Mouse (Mus musculus) gastrocnemius, postnatal 25 days (tissue): ENCODE data around the gene Slit1. TPM values are rescaled to one million over a fixed set of nuclear protein-coding genes. Genes with fewer than 3 reads are reported as not detected.

Source experiments
- DNase-seq: peaks from one replicate; pipeline ENCODE4 v3.0.0; 2022
- total RNA-seq, 2 experiments: library from RNA; stranded (reverse); gene quantifications; 1 replicate in 1 of 2; 2 replicates in 1 of 2; pipeline ENCODE4 v1.2.3; 2021

Slit1 gene
- total RNA-seq, 2 experiments from 2014 or later = 0.59 to 0.79 TPM

DNA sequence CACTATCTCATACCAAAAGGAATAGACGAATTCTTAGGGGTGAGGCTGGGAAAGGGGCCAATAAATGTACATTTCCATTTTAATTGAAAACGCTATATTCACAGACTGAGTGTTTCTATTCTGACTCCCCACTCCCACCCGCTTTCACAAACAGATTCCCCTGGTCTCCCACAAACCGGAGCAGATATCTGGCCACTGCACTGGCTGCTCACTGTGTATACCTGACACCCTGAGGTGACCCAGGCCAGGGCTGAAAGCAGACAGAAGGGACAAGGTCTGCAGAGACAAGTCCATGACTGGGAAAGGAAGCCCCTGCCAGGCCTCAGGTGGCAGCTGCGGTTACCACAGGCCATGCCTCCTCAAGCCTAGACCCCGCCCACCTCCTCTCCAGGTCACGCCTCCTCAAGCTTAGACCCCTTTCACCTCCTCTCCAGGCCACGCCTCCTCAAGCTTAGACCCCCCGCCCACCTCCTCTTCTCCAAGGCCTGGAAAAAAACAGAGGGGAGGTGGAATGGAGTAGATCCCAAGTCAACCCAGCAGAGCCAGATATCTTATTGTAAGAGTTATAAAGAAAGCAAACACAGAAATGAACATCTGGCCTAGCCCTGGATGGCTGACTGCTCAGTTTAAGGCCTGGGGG lies 18.5 kb downstream of the Slit1 start:
- DNase-seq = no peak

DNA sequence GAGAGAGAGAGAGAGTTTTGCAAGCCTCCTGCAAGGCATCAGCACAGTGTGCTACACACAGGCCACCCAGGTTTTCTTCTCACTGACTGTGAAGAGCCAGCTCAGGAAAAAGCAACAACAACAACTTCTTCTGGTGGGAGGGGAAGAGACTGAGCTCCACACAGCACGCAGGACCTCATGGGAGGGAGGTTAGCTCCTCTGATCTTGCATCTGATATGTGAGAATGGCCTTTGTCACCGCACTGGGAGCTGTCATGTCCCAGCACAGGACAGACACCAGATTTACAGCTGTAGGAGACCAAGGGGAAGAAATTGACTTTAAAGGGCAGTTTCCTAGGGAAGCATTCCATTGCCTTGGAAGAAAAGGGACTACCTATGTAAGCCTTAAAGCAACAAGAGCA lies 20.1 kb downstream of the Slit1 start:
- DNase-seq = no peak

DNA sequence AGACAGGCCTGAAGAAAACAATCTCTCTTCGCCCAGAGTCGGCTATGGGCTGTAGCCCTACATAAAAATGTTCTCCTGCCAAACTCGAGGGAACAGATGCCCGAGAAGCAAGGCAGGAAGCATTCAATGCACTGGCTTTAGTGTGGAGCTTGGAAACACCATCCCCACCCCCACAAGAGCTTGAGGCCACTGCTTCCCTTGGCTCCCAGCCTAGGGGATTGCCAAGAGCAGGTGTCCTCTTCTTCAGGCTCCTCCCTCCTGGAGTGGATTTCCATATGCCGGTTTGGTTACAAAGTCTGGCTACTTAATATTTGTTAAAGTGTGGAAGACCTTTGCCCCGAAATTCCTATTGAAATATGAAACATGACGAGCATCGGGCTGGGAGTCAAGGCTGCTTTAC lies 24.0 kb downstream of the Slit1 start:
- DNase-seq = no peak

DNA sequence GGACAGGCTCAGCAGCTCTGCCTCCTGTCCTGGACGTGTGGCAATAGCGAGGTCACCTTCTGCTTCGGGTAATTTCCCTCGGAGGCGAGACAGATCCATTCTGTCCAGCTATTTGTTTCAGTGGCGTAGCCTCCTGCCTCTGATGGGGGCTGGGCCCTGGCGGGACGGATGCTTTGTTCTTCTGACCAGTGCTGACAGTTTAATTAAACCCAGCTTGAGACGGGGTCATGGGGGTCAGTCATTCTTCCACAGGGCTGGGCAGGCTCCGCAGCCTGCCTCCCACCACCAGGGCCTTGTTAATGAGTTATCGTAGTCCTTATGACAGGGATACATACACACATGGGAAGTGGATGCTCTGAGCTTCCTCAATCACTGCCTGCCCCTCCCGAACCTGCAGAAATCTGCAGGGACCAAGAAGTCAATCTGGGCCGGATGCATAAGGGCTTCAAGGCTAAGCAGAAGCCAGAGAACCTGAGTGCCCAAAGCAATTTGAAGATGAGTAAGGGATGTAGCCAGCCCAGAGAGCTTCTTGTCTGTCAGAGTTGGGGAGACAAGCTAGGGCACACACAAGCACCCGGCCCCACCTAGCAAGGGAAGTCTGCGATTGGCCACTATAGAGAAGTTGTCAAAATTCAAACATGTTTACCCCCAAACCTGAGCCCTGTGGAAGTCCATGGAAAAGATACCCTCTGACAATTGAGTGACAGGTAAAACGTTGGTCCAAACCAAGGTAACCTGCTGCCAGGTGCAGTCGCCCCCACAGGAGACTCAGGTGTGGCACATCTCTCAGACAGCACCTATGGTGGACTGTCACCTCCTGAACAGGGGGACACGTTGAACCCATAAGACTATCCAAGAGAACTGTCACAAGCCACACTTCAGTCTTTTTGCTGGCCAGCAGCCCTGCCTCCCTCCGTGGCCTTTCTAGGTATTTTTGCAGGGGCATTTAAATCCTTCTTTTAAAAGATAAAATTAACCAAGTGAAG lies 26.9 kb downstream of the Slit1 start:
- DNase-seq = no peak

DNA sequence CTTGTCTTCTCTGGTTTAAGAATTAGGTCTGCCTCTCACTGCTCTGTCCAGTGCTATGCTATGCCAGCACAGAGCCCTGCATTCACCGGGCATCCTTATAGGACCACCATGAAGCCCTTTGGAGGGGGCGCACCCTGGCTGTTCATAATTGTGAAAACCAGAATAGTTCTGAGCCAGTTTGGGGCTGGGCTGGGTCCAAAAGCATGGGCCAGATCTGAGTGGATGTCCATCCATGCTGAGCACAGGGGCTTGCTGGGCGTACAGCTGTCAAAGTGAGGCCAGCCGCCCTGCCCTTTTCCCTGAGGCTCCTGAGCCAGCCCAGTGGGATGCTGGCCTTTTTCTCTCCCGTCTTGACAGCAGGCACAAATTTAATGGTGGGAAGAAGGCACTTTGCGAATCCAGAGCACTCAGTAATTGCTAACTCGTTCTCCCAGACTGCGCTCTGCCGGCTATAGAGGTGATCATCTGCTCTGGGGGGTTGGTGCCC lies 29.0 kb downstream of the Slit1 start:
- no peak for DNase-seq

DNA sequence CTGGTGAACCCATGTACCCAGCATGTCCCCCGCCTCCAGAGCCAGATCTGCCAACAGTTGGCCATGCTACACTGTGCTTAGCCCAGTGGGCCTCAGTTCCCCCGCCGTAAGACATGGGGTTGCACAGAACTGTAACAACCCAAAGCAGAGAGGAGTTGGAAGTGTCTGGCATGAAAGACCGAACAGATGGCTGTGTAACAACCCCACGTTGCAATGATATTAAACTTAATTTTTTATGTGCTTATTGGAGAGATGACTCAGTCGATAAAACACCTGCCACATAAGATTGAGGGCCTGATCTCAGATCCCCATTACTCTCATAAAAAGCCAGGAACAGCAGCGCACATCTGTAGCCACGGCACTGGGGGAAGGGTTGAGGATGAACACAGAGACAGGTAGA lies 30.6 kb downstream of the Slit1 start:
- DNase-seq = no peak

DNA sequence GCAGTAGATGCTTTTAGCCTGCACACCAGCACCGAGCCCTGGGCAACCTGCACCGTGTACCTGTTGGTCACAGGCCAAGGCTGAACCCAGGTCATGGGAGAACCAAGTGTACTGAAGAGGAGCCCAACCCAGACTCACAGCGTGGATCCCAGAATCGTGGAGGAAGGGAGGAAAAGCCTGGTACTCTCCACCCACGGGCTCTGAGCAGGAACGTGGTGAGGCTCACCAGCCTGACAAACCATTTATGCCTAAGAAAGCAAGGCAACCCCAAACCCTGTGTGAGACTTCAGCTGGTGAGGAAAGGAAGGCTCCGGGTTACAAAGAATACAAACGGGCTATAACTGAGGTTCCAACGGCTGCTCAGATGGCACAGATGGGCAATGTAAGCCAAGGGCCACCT lies 31.8 kb downstream of the Slit1 start:
- DNase-seq = no peak

DNA sequence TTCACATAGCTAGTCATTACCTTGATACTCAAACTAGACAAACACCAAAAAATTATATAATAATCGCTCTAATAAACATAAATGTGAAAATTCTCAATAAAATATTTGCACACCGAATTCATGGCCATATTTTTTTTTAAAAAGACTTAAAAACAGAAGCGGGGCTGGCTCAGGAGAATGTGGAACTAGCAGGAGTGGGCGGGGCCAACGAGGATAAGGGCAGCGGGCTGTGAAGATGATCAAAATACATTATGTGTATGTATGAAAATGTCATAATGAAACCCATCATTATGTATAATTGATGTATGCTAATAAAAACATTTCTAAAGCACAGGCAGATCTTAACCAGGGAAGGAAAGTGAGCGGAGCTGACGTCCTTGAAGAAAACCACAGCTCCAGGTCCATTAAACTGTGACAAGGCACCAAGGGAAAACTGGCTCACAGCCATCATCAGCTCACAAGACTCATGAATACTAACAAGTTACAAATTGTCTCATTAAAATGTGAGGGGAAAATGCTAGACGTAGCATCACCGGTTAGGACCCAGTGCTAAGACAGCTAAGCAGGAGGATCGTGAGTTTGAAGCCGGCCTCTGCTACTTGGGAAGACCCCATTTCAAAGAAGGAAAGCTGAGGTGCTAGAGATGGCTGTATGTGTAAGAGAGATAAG lies 33.8 kb downstream of the Slit1 start:
- no peak for DNase-seq

DNA sequence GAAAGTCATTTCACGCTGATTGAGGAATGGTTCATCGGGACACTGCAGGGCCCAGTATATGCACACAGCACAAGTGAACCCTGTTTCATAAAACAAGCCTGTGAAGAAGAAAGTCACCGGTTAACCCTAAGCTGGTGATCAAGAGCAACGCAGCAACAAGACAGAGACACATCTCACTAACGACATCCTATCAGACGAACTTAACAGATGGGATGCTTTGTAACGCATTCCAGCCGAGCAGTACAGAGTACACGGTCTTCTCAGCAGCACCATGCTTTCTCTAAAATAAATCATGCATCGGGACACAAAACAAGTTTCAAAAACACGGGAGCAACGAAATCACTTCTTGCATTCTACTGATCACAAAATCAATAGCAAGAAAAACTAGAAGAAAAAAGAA lies 35.6 kb downstream of the Slit1 start:
- DNase-seq = no peak

DNA sequence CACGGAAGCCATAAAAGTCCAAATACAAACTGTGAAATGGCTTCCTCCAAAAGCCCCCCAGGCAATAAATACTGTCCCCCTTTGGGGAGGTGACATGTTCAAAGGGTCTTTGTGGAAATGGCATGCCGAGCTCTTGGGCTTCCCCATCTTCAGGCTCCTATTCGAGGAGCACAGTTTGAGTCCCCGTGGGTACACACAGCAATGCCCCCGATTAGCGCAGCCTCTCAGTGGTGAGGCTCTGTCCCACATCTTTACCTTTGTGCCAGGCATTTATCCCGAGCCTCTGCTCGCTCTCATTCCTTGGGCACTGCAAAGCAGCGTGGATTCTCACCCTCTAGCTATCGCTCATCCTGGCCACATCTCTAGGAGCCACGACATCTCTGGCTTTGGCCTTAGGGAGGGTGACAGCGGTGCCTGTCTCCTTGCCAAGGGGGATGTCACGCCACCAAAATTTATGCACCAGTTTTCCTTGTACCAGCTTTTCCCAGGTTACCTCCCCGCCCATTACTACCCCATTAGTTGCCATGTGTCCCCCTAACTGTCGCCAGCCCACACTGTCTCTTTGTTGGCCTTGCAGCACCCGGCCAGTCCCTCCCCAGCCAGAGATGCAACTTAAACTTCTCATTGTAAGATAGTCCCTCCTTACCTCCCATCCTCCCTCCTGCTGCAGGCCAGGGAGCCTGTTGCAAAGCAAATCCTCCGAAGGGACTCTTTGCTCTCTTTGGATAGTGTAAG lies 37.2 kb downstream of the Slit1 start:
- DNase-seq = no peak

DNA sequence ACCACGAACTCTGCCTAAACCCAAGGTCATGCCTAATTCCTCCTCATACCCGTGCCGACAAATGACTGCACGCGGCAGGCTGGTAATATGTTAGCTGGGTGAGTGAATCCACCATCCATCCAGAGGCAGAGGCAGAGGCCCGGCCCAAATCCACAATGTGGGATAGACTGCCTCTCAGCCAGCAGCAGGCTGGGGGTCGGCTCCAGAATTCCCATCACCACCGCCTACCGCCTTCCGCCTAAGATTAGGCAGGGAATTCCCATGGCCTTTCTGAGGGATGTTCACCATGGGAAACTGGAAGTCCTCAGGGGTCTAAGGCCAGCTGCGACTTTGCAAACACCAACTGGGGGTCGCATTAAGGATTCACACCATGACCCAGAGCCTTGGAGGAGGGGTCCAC lies 38.0 kb downstream of the Slit1 start:
- no peak for DNase-seq

DNA sequence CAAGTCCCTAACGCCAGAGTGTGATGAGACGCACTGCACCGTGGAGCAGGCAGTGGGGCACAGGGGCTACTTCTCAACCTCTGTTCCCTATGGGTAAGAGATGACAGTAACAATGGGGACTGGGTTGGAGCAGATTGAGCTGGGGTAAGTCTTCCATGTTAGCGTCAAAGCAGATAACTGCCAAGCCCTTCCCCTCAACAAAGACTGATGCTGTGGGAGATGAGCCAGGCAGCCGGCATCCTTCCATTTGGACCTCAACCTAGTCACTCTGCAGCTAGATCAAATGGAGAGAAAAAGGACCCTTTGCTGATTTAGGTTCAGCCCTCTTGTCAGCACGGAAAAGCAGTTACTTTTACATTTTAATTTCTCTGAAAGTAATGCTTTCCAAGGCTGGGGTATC lies 40.8 kb downstream of the Slit1 start:
- no peak for DNase-seq

DNA sequence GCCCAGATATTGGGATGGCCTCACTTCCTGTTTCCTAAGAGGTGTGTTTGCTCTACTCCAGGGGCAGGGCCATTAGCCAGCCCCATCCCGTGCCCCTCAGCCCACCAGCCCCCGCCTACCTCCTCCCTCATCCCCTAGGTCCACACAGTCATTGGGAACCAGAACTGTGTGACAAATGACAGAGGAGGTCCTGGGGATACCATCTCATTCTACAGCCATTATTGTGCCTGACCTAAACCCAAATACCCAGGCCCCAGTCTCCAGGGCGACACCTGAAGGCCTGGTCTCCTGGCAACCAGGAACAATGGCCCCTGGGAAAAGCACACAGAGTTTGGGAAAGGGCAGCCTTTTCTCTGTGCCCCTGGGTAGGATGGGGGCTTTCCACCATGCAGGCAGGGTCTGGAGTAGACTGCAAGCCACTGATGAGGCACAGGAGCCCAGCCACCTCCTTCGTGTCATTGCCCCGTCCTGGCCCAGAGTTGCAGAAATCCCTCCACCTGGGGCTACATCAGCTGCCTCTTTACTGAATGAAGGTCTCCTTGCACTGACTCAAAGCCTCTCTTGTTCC lies 44.5 kb downstream of the Slit1 start:
- no peak for DNase-seq

DNA sequence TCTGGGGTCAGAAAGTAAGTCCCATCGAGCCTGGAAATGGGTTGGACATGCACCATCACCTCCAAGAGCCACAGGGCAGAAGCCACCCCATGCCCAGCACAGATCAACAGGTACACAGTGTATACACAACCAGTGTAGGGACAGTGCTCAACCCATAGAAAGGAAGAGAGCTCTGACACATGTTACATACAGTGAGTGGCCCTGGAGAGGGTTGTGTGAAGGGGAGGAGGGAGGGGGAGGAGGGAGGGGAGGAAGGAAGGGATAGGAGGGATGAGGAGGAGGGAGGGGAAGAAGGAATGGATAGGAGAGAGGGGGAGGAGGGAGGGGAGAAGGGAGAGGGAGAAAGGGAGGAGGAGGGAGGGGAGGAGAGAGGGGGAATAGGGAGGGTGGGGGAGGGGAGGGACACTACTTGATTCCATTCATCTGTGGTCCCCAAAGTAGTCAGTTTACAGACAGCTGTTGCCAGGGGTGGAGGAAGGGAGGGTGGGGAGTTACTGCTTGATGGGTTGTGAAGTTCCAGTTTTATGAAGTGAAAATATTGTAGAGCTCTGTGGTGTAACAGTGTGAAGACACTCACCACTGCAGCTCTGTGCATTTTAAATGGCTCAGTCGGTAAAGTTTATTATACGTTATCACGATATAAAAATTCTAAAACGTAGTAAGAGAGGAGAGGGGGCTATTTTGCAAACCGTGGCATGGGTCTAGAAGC lies 45.5 kb downstream of the Slit1 start:
- DNase-seq = no peak

DNA sequence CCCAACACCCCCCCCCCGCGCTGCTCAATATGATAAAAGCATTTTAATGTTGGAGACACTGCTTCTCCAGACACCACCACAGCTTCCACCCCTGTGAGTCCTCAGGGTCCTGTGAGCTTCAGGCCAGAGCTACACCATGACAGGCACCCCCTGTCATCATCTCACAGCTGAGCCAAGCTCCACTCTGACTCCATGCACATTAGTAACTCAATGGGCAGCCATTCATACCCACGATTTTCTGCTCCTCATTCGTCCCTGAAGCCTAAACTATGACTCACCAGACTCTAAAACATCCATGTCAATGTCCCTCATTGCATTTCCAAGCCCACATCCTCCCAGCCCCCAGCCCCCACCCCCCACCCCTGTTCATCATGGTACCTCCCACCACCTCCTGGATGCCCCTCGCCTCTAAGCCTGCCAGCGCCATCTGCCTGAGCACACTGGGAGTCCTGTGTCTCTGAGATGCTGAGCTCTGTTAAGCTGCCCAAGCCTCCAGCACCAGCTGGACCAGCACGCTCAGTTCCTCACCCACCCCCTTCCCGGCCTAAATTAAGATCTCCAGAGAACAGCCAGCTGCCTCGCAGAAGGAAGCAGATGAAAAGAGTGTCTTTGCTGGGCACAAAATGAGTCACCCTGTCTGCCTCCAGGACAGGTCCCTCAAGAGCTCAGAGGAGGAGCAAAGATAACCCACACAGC lies 46.2 kb downstream of the Slit1 start:
- no peak for DNase-seq

DNA sequence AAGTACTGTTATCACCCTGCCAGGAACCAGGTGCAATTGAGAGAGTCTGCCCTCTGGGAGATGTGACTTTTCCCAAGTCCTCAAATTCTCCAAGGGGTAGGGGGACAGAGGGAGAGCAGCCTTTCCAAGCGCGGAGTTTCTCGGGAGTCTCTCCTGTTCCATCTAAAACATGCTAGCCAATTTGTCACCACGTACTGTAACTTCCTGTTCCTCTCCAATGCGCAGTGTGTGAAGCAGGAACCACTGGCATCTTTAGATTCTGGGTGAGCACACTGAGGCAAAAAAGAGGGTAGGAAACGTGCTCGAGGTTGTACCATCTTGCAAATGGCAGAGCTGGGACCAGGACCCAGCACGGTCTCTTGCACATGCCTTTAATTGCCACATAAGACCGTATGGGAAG lies 47.0 kb downstream of the Slit1 start:
- no peak for DNase-seq

DNA sequence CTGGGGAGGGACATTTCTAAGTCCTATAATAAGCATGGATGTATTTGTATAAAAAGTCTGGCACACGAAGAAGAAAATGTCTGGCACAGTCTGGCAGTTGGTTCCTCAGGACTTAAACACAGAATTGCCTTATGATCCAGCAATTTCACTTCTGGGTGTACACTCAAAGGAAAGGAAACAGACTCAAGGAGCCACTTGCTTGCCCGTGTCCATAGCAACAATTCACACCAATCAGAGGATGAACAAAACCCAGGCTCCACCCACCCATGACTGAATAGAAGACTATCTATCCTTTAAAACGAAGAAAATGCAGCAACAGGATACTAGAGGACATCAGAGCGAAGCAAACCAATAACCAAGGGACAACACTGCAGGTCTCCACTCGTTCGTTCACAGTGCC lies 48.4 kb downstream of the Slit1 start:
- no peak for DNase-seq

DNA sequence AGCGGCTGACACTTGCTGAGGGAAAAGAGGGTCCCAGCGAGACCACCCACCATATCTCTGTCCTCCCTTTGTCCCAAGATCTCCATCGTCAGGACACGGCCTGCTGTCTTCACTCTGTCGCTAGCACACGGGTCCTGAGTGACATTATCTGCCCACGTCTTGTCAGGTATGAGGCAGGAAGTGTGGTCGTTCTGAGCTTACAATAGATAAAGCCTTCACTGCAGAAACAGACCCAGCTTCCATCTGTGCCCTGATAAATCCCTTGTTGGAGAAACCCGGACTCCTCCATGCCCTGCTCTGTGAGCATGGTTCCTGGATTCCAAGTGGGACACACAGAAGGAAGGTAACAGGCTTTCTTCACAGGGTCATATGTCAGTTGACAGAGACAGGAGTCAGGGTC lies 48.9 kb downstream of the Slit1 start:
- no peak for DNase-seq

DNA sequence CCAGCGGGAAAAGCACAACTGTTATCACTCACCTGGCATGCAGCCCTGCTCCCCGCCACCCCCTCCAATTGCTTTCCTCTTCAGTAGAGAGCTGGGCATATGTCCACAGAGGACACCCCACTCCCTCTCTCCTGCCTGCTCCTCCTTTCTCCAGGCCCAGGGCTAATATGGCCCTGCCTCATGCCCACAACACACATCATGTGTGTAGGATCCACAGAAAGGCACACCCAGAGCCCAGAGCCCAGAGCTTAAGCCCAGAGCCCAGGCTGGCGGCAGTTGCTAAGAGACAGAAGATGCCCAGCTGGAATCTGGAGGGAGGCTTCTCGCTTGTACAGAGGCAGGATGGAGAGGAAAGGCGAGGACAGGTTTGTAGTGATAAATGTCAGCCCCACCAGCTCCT lies 49.7 kb downstream of the Slit1 start:
- no peak for DNase-seq

DNA sequence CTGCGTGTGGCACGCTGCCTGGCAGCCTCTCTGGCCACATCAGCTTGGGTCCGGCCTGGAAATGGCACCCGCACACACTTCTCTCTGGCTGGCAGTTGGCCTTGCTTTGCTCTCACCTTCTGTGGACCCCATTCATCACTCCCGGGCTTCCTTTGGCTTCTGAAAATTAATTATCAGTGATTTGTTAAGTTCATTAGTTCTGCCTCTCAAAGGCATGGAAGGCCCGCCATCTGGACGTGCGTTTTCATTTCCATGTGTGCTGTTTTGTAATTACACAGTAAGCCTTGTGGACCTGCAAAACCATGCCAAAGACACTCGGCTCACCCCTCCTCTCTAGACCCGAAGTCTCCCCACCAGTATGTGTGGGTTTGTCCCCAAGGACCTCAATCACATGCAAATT lies 53.4 kb downstream of the Slit1 start:
- DNase-seq = no peak

DNA sequence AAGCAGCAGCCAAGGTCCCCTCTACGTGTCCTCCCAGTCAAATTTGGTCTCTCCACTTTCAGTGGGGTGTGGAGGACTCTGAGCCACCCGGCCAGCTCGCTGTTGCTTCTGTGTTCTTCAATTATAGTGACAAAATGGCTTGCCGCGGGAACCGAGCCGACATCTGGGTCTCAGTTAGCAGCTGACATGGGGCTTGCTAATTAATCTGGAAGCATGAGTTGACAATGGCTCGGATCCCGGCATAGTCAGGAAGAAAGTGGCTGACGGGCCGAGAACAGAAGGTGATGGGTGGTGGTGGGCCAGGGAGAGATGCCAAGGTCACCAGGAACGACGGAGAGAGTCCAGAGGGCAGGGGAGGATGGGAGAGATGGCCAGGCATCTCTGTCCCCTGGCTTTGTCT lies 55.2 kb downstream of the Slit1 start:
- no peak for DNase-seq
